Mouse (Mus musculus): ENCODE results near the gene Olfr1454.

- TF ChIP-seq CTCF (IDR thresholded peaks at IDR 0.05; ENCODE audit: insufficient read depth, low read depth, low read length), result no peak
- no peak for TF ChIP-seq POLR2A (IDR thresholded peaks at IDR 0.05; ENCODE audit: insufficient read depth, low read depth, low read length)
These were observed 37.4 kb downstream of the Olfr1454 start, which contains the start of gene Olfr1457 for GRCm38 (mm10) chr19:13097791-13098190.
